Mouse (Mus musculus) frontal cortex, postnatal 25 days (tissue): Measurements from ENCODE around the gene Faxc.

Experiments used
- DNase-seq, 2 experiments: peaks; one replicate each; pipeline ENCODE4 v3.0.0; 2022; ENCODE audit warnings: low spot score in 2 of 2

Gene Faxc

GRCm38 (mm10) chr4:21930971-21931771, at the start of gene Faxc:
Faxc (plus strand) TSS chr4:21931329.
- DNase-seq: peak; percentile 37 to 50

- DNase-seq: no peak
Observed at GRCm38 (mm10) chr4:21882806-21883205, 48.3 kb upstream of the Faxc start.

GRCm38 (mm10) chr4:21885831-21886230, 45.3 kb upstream of the Faxc start:
- no peak for DNase-seq

- DNase-seq: no peak
Observed at GRCm38 (mm10) chr4:21931772-21932630, 872 bp downstream of the Faxc start.

- DNase-seq: no peak
Observed at GRCm38 (mm10) chr4:21935378-21935777, 4.2 kb downstream of the Faxc start.

GRCm38 (mm10) chr4:21936424-21936823, 5.3 kb downstream of the Faxc start:
- no peak for DNase-seq

- DNase-seq: no peak
Observed at GRCm38 (mm10) chr4:21937890-21938289, 6.8 kb downstream of the Faxc start.

GRCm38 (mm10) chr4:21944672-21945071, 13.5 kb downstream of the Faxc start:
- no peak for DNase-seq

- peak in 1 of 2 experiments; percentile 34 for DNase-seq
Observed at GRCm38 (mm10) chr4:21951444-21951843, 20.3 kb downstream of the Faxc start.

GRCm38 (mm10) chr4:21952255-21952654, 21.1 kb downstream of the Faxc start:
- no peak for DNase-seq

GRCm38 (mm10) chr4:21957570-21958321, 26.6 kb downstream of the Faxc start:
- peak in 1 of 2 experiments; percentile 11 for DNase-seq

- no peak for DNase-seq
Observed at GRCm38 (mm10) chr4:21971949-21972348, 40.8 kb downstream of the Faxc start.

GRCm38 (mm10) chr4:21974126-21974525, 43.0 kb downstream of the Faxc start:
- DNase-seq: no peak

GRCm38 (mm10) chr4:21980471-21980870, 49.3 kb downstream of the Faxc start:
- DNase-seq: no peak

- DNase-seq: no peak
Observed at GRCm38 (mm10) chr4:21982449-21982848, 51.3 kb downstream of the Faxc start.

GRCm38 (mm10) chr4:21986857-21987256, 55.7 kb downstream of the Faxc start:
- DNase-seq: no peak

GRCm38 (mm10) chr4:21987460-21987859, 56.3 kb downstream of the Faxc start:
- DNase-seq: no peak

GRCm38 (mm10) chr4:21989571-21990091, 58.5 kb downstream of the Faxc start:
- no peak for DNase-seq

GRCm38 (mm10) chr4:21990580-21991235, 59.6 kb downstream of the Faxc start:
- no peak for DNase-seq

- peak; percentile 10 to 64 for DNase-seq
Observed at GRCm38 (mm10) chr4:22017656-22018379, 86.7 kb downstream of the Faxc start.

GRCm38 (mm10) chr4:22018414-22018813, 87.3 kb downstream of the Faxc start:
- DNase-seq: no peak
